32 mouse cellular contexts compared by ENCODE assay signal in the genomic region with DNA sequence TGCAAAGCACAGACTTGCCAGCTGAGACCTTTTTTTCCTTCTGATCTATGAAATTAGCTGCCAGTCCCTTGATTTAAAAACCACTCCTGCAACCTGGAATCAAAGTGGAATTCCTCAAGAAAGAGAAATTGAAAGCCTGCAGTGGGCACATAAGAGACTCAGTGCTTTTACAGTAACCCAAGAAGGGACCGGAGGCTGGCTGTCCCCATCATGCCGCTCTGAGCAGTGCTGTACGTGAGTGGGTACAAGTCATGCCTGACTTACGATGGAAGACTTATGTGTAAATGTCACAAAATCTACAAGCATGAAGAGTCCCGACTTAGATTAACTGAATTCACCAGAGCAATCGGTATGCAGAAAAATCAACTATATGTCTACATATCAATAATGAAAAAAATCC.
"Had no signal": no experiment of that assay in that cellular context is flagged by ENCODE, and none has a peak within 500 bp of the region (broad histone marks: within the 10 kb centered on the region; RNA-seq: fewer than 3 reads in every experiment).

No protein-coding gene starts in this region.

- H3K4me2 ChIP-seq: heart, embryonic 11.5 days; heart, embryonic 12.5 days; heart, embryonic 13.5 days; heart, embryonic 15.5 days; hindbrain, embryonic 12.5 days; hindbrain, embryonic 13.5 days; hindbrain, embryonic 14.5 days; hindbrain, embryonic 15.5 days; intestine, embryonic 15.5 days; kidney, embryonic 15.5 days had no signal

- H3K36me3 ChIP-seq: heart, embryonic 10.5 days; heart, embryonic 12.5 days; heart, embryonic 13.5 days; heart, embryonic 15.5 days; hindbrain, embryonic 10.5 days; hindbrain, embryonic 12.5 days; hindbrain, embryonic 13.5 days; hindbrain, embryonic 15.5 days; intestine, embryonic 15.5 days; kidney, embryonic 15.5 days had no signal

- H3K27me3 ChIP-seq: heart, embryonic 12.5 days; heart, embryonic 13.5 days; hindbrain, embryonic 12.5 days; hindbrain, embryonic 13.5 days; hindbrain, embryonic 15.5 days; intestine, embryonic 15.5 days; kidney, embryonic 15.5 days had no signal

- H3K9me3 ChIP-seq: heart, embryonic 10.5 days; heart, embryonic 12.5 days; heart, embryonic 15.5 days; hindbrain, embryonic 10.5 days; hindbrain, embryonic 12.5 days; hindbrain, embryonic 13.5 days; hindbrain, embryonic 15.5 days; intestine, embryonic 15.5 days; kidney, embryonic 15.5 days had no signal

- DNase-seq: heart, postnatal 10 days; heart, postnatal 14 days; heart, postnatal 36 days; kidney, adult 11 months; kidney, adult 18-20 months; kidney, adult 2 months; kidney, adult 9 months; kidney, postnatal 10 days; kidney, postnatal 14 days; kidney, postnatal 25 days; kidney, postnatal 4 days; layer of hippocampus, adult 9-11 months; layer of hippocampus, postnatal 36 days had no signal

- H3K4me3 ChIP-seq: heart, embryonic 10.5 days; heart, embryonic 12.5 days; heart, embryonic 13.5 days; heart, embryonic 15.5 days; hindbrain, embryonic 10.5 days; hindbrain, embryonic 12.5 days; hindbrain, embryonic 13.5 days; hindbrain, embryonic 15.5 days; intestine, embryonic 15.5 days; kidney, embryonic 15.5 days; layer of hippocampus, adult 2 months; left cerebral cortex, adult 2 months had no signal

- ATAC-seq: hindbrain, embryonic 16.5 days; hindbrain, postnatal 0 days; inflammation-experienced regulatory T-cells, adult 6 months; intestine, embryonic 15.5 days; intestine, embryonic 16.5 days; intestine, postnatal 0 days had no signal

- H3K27ac ChIP-seq: heart, embryonic 10.5 days; heart, embryonic 13.5 days; heart, embryonic 15.5 days; hindbrain, embryonic 10.5 days; hindbrain, embryonic 12.5 days; hindbrain, embryonic 13.5 days; hindbrain, embryonic 14.5 days; hindbrain, embryonic 15.5 days; hindbrain, postnatal 0 days; intestine, embryonic 15.5 days; kidney, embryonic 15.5 days; layer of hippocampus, adult 2 months; left cerebral cortex, adult 2 months had no signal

- H3K9ac ChIP-seq: heart, embryonic 12.5 days; heart, embryonic 13.5 days; heart, embryonic 15.5 days; hindbrain, embryonic 12.5 days; hindbrain, embryonic 13.5 days; hindbrain, embryonic 14.5 days; hindbrain, embryonic 15.5 days; intestine, embryonic 15.5 days; kidney, embryonic 15.5 days had no signal

- H3K4me1 ChIP-seq: heart, embryonic 10.5 days; heart, embryonic 12.5 days; heart, embryonic 15.5 days; hindbrain, embryonic 10.5 days; hindbrain, embryonic 12.5 days; hindbrain, embryonic 13.5 days; hindbrain, embryonic 15.5 days; intestine, embryonic 15.5 days; kidney, embryonic 15.5 days had no signal
